Mouse (Mus musculus) embryonic fibroblast, embryonic 13.5 days (primary cell): ENCODE measurements around the gene Pop7.

Experiments used
- CTCF ChIP-seq: IDR thresholded peaks from 2 replicates; pipeline ENCODE4 v1.5.1; 2011; ENCODE audit warnings: mild to moderate bottlenecking, control low read depth, low read length, moderate library complexity, borderline replicate concordance; ENCODE audit not compliant: insufficient read depth
- POLR2A ChIP-seq: IDR thresholded peaks from 2 replicates; pipeline ENCODE4 v1.6.1; 2011; ENCODE audit warnings: low read depth, mild to moderate bottlenecking, control low read depth, low read length, moderate library complexity

- no peak for TF ChIP-seq CTCF
- TF ChIP-seq POLR2A: no peak
Observed at GRCm38 (mm10) chr5:137474351-137474750, 28.0 kb downstream of the Pop7 start.
